Mouse (Mus musculus) hindbrain, embryonic 15.5 days (tissue): ENCODE measurements around the gene Hinfp. TPM values are rescaled to one million over a fixed set of nuclear protein-coding genes. Genes with fewer than 3 reads are reported as not detected.
"Not testable (repeated sequence)": the region's sequence is repeated elsewhere in the genome, so short reads cannot be mapped to it uniquely, and the experiment has no call there.

Experiments used
- ATAC-seq: fragments of 200-750 bp; cut with Nextera tagmentation; 2 replicates; pipeline ENCODE4 v1.8.0; 2017; ENCODE audit warnings: low read depth, moderate number of reproducible peaks, moderate TSS enrichment; ENCODE audit not compliant: low FRiP score
- H3K27ac ChIP-seq: fragments of 300-500 bp; sonication (generic); replicated peaks from 2 replicates; pipeline ENCODE4 v1.5.1; 2015; ENCODE audit warnings: mild to moderate bottlenecking, inconsistent platforms
- H3K27me3 ChIP-seq: fragments of 300-500 bp; sonication (generic); 2 replicates; pipeline ENCODE4 v1.6.1; 2015; ENCODE audit warnings: control low read depth, inconsistent platforms
- H3K36me3 ChIP-seq: fragments of 300-500 bp; sonication (generic); 2 replicates; pipeline ENCODE4 v1.6.1; 2015; ENCODE audit warnings: control low read depth, inconsistent platforms
- H3K4me1 ChIP-seq: fragments of 300-500 bp; sonication (generic); replicated peaks from 2 replicates; pipeline ENCODE4 v1.6.1; 2015; ENCODE audit warnings: control low read depth, inconsistent platforms
- H3K4me2 ChIP-seq: fragments of 300-500 bp; sonication (generic); 2 replicates; pipeline ENCODE4 v1.6.1; 2015; ENCODE audit warnings: moderate library complexity, mild to moderate bottlenecking, inconsistent platforms
- H3K4me3 ChIP-seq: fragments of 300-500 bp; sonication (generic); 2 replicates; pipeline ENCODE4 v1.5.1; 2015; ENCODE audit warnings: mild to moderate bottlenecking, inconsistent platforms
- H3K9ac ChIP-seq: fragments of 300-500 bp; sonication (generic); 2 replicates; pipeline ENCODE4 v1.6.1; 2015; ENCODE audit warnings: inconsistent platforms
- H3K9me3 ChIP-seq: fragments of 300-500 bp; sonication (generic); 2 replicates; pipeline ENCODE4 v1.6.1; 2016; ENCODE audit warnings: control low read depth, inconsistent platforms
- WGBS: fragments of 180-500 bp; shearing (Covaris S2); methylation state at CpG from one replicate; pipeline ENCODE4 v1.1.7; 2015; 5-methylcytosine and 5-hydroxymethylcytosine counted together
- polyA plus RNA-seq: library from polyadenylated mRNA; unstranded; fragments of >200 nt; fragmentation: Nextera tagmentation; extraction: Ambion mirVana; gene quantifications from 2 replicates; pipeline ENCODE4 v1.2.1, GENCODE M21; 2015

Hinfp gene
- polyA plus RNA-seq, 1 experiment from 2014 or later, result 28.8 TPM

GRCm38 (mm10) chr9:44341487-44341886 is 36.0 kb upstream of the Hinfp start:
- Histone ChIP-seq H3K9me3 (no peaks in the 10 kb centered on the region), H3K9ac (no peak overlapping the region)
- WGBS, result 95% methylated on average over 5 of the region's 5 CpGs

GRCm38 (mm10) chr9:44338574-44338973 is 33.1 kb upstream of the Hinfp start:
- Histone ChIP-seq H3K4me3 (no peak overlapping the region), H3K4me2 (no peak overlapping the region), H3K27me3 (no peaks in the 10 kb centered on the region), H3K27ac (no peak overlapping the region), H3K9ac (no peak overlapping the region), H3K36me3 (peaks cover 13% of the 10 kb centered on the region), H3K9me3 (no peaks in the 10 kb centered on the region), H3K4me1 (peaks cover 38% of the 10 kb centered on the region)
- no peak for ATAC-seq
- WGBS, result 81% methylated on average over 5 of the region's 5 CpGs

More at GRCm38 (mm10) chr9:44341487-44341886, 36.0 kb upstream of the Hinfp start:
- peaks cover 10% of the 10 kb centered on the region for H3K36me3 ChIP-seq
- peaks cover 29% of the 10 kb centered on the region for H3K4me1 ChIP-seq
- no peak overlapping the region for H3K27ac ChIP-seq
- no peaks in the 10 kb centered on the region for H3K27me3 ChIP-seq
- no peak overlapping the region for H3K4me2 ChIP-seq
- no peak overlapping the region for H3K4me3 ChIP-seq
- ATAC-seq, result no peak

- no peak for ATAC-seq
- H3K4me1 ChIP-seq, result peaks cover 31% of the 10 kb centered on the region
- H3K9ac ChIP-seq, result no peak overlapping the region
- H3K36me3 ChIP-seq, result peaks cover 22% of the 10 kb centered on the region
- H3K27me3 ChIP-seq, result no peaks in the 10 kb centered on the region
- 69% methylated on average over 9 of the region's 9 CpGs for WGBS
- H3K9me3 ChIP-seq, result no peaks in the 10 kb centered on the region
- peak overlapping the region; percentile 88; the same call in 1 of the 2 replicates for H3K4me2 ChIP-seq
- H3K4me3 ChIP-seq, result peak overlapping the region; percentile 62; the same call in 1 of the 2 replicates
- H3K27ac ChIP-seq, result no peak overlapping the region
Observed at GRCm38 (mm10) chr9:44337436-44338169, 32.1 kb upstream of the Hinfp start.

GRCm38 (mm10) chr9:44336964-44337363 is 31.5 kb upstream of the Hinfp start:
- ATAC-seq, result no peak
- Histone ChIP-seq H3K4me2 (peak overlapping the region; percentile 88), H3K27ac (no peak overlapping the region), H3K27me3 (no peaks in the 10 kb centered on the region), H3K4me1 (peaks cover 27% of the 10 kb centered on the region), H3K4me3 (peak overlapping the region; percentile 62), H3K36me3 (peaks cover 28% of the 10 kb centered on the region), H3K9me3 (no peaks in the 10 kb centered on the region), H3K9ac (peak overlapping the region; percentile 30)
- 73% methylated on average over 3 of the region's 3 CpGs for WGBS

- Histone ChIP-seq H3K4me3 (peak overlapping the region; percentile 62), H3K4me2 (peak overlapping the region; percentile 88), H3K36me3 (peaks cover 32% of the 10 kb centered on the region), H3K9ac (peak overlapping the region; percentile 30), H3K4me1 (peaks cover 27% of the 10 kb centered on the region)
- 35% methylated on average over 4 of the region's 4 CpGs for WGBS
- not testable (repeated sequence) for H3K27ac ChIP-seq, H3K27me3 ChIP-seq, ATAC-seq, H3K9me3 ChIP-seq
Observed at GRCm38 (mm10) chr9:44336513-44336912, 31.0 kb upstream of the Hinfp start.

- Histone ChIP-seq H3K9me3 (no peaks in the 10 kb centered on the region), H3K9ac (peak overlapping the region; percentile 73), H3K4me2 (peak overlapping the region; percentile 88), H3K27me3 (no peaks in the 10 kb centered on the region), H3K36me3 (peaks cover 36% of the 10 kb centered on the region), H3K4me3 (peak overlapping the region; percentile 62), H3K4me1 (peaks cover 27% of the 10 kb centered on the region), H3K27ac (peak overlapping the region; percentile 89)
- ATAC-seq, result no peak
- under 1% methylated on average over 5 of the region's 5 CpGs for WGBS
Observed at GRCm38 (mm10) chr9:44336093-44336406, 30.6 kb upstream of the Hinfp start.

GRCm38 (mm10) chr9:44335331-44336092 is 30.0 kb upstream of the Hinfp start:
- Histone ChIP-seq H3K36me3 (peaks cover 40% of the 10 kb centered on the region), H3K4me1 (peaks cover 27% of the 10 kb centered on the region), H3K27ac (peak overlapping the region; percentile 89), H3K4me2 (peak overlapping the region; percentile 88), H3K9me3 (no peaks in the 10 kb centered on the region), H3K4me3 (peak overlapping the region; percentile 62), H3K9ac (peak overlapping the region; percentile 73), H3K27me3 (no peaks in the 10 kb centered on the region)
- ATAC-seq, result no peak; the same call in 1 of the 2 replicates
- WGBS, result 0% methylated on average over 49 of the region's 50 CpGs

GRCm38 (mm10) chr9:44334396-44335330 is 29.2 kb upstream of the Hinfp start, which contains the start of gene H2afx:
Gene H2afx, plus strand, starts transcription at chr9:44334694.
- Histone ChIP-seq H3K4me1 (peaks cover 27% of the 10 kb centered on the region), H3K27me3 (no peaks in the 10 kb centered on the region), H3K27ac (peak within 1 kb of the TSS; percentile 89), H3K9me3 (no peaks in the 10 kb centered on the region), H3K4me2 (peak within 1 kb of the TSS; percentile 88), H3K4me3 (peak within 1 kb of the TSS; percentile 62), H3K9ac (peak within 1 kb of the TSS; percentile 73), H3K36me3 (peaks cover 48% of the 10 kb centered on the region)
- WGBS, result under 1% methylated on average over 89 of the region's 91 CpGs
- ATAC-seq, result peak; percentile 97

- Histone ChIP-seq H3K4me2 (no peak overlapping the region), H3K27ac (no peak overlapping the region), H3K27me3 (no peaks in the 10 kb centered on the region), H3K4me3 (no peak overlapping the region), H3K36me3 (peaks cover 51% of the 10 kb centered on the region), H3K4me1 (peaks cover 28% of the 10 kb centered on the region), H3K9me3 (no peaks in the 10 kb centered on the region), H3K9ac (no peak overlapping the region)
- 96% methylated on average over 13 of the region's 13 CpGs for WGBS
- no peak for ATAC-seq
Observed at GRCm38 (mm10) chr9:44332918-44333638, 27.6 kb upstream of the Hinfp start.

- H3K27ac ChIP-seq, result no peak overlapping the region
- peaks cover 19% of the 10 kb centered on the region for H3K4me1 ChIP-seq
- H3K9me3 ChIP-seq, result no peaks in the 10 kb centered on the region
- H3K36me3 ChIP-seq, result peaks cover 45% of the 10 kb centered on the region
- WGBS, result 97% methylated on average over 6 of the region's 6 CpGs
- H3K27me3 ChIP-seq, result no peaks in the 10 kb centered on the region
- H3K4me2 ChIP-seq, result no peak overlapping the region
- no peak overlapping the region for H3K9ac ChIP-seq
- no peak for ATAC-seq
- no peak overlapping the region for H3K4me3 ChIP-seq
Observed at GRCm38 (mm10) chr9:44330736-44331135, 25.3 kb upstream of the Hinfp start.

GRCm38 (mm10) chr9:44327926-44328325 is 22.5 kb upstream of the Hinfp start:
- no peaks in the 10 kb centered on the region for H3K27me3 ChIP-seq
- H3K36me3 ChIP-seq, result peaks cover 37% of the 10 kb centered on the region
- H3K9ac ChIP-seq, result peak overlapping the region; percentile 71
- H3K4me1 ChIP-seq, result peaks cover 15% of the 10 kb centered on the region
- H3K9me3 ChIP-seq, result no peaks in the 10 kb centered on the region
- peak overlapping the region; percentile 73 for H3K4me2 ChIP-seq
- peak overlapping the region; percentile 66 for H3K4me3 ChIP-seq
- ATAC-seq, result no peak
- H3K27ac ChIP-seq, result no peak overlapping the region
- 90% methylated on average over 5 of the region's 5 CpGs for WGBS
